Mouse (Mus musculus) ES-Bruce4 (cell line): ENCODE measurements around the gene Cad.

Experiments used
- CTCF ChIP-seq: IDR thresholded peaks from one replicate; pipeline ENCODE4 v1.8.1; 2011; ENCODE audit warnings: low read depth, low read length
- EP300 ChIP-seq: IDR thresholded peaks from 2 replicates; pipeline ENCODE4 v1.6.1; 2011; ENCODE audit warnings: low read depth, low read length; ENCODE audit not compliant: insufficient read depth

DNA sequence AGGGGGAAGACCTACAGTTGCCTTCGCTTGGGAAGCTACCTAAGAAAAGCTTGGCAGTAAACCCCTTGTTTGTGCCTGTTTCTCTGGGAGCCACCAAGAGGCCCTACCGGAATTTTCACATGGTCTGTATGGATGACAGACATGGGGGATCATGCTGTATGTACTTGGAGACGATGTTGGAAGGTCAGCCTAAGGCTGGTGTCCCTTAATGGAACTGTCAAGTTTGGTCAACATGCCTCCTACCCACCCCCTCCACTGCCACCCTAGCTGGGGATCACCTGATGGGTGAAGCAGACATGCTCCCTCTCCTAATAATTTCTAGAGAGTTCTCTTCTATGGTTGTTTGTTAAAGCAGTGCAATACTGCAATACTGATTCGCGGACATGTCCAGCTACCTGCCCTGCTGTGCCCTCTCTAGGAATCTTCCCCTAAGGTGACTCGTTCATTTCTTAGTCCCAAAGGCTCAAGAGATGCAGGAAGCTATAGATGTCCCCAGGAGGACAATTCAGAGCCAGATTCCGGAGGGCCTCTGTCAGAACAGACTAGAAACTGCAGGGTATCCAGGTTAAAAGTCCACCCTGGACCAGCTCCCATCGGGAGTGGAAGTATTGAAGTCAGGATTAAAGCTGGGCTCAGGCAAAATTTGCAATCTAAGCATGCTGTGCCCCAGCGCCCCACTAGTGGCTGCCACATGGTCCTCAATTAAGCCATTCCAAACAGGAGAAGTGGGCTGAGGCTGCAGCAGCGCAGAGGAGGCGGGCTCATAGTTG, 41.3 kb downstream of the Cad start:
- TF ChIP-seq CTCF (no peak), EP300 (no peak)
